Mouse (Mus musculus) megakaryocyte, embryonic 14.5 days (primary cell): ENCODE results near the gene Asprv1. TPM values are rescaled to one million over a fixed set of nuclear protein-coding genes. Genes with fewer than 3 reads are reported as not detected.

ENCODE experiments used
- H3K27me3 ChIP-seq: replicated peaks from 2 replicates; pipeline ENCODE3; 2012; ENCODE audit warnings: inconsistent platforms
- H3K36me3 ChIP-seq: replicated peaks from 2 replicates; pipeline ENCODE3; 2012; ENCODE audit warnings: low read length, inconsistent platforms, mixed read lengths
- H3K4me1 ChIP-seq: 2 replicates; pipeline ENCODE4 v1.6.1; 2012; ENCODE audit warnings: inconsistent platforms
- H3K4me3 ChIP-seq: replicated peaks from 2 replicates; pipeline ENCODE3; 2012; ENCODE audit warnings: moderate library complexity, mild to moderate bottlenecking, inconsistent platforms
- H3K9me3 ChIP-seq: 2 replicates; pipeline ENCODE4 v1.6.1; 2012; ENCODE audit warnings: inconsistent platforms
- FLI1 ChIP-seq: IDR thresholded peaks from 2 replicates; pipeline ENCODE4 v1.6.1; 2012; ENCODE audit warnings: low read length, inconsistent platforms, mixed read lengths
- GATA1 ChIP-seq: IDR thresholded peaks from 3 replicates; pipeline ENCODE4 v1.6.1; 2012; ENCODE audit warnings: mixed read lengths, low read length, inconsistent platforms, borderline replicate concordance
- polyA plus RNA-seq: library from polyadenylated mRNA; stranded (reverse); fragments of >175 nt; gene quantifications from 2 replicates; pipeline ENCODE4 v1.2.3, GENCODE M21; 2012; ENCODE audit warnings: low replicate concordance; ENCODE audit not compliant: insufficient read depth

The Asprv1 gene
- polyA plus RNA-seq, result 0.64 TPM in 1 of 2 replicates, not detected in the other

- H3K4me3 ChIP-seq, result no peak within 1 kb of the TSS
- peaks cover 22% of the 10 kb centered on the region for H3K27me3 ChIP-seq
- TF ChIP-seq GATA1, result no peak
- TF ChIP-seq FLI1, result no peak
Observed at GRCm38 (mm10) chr6:86627946-86628345, at the start of gene Asprv1. Gene Asprv1 (plus strand): TSS chr6:86628164.

GRCm38 (mm10) chr6:86578396-86578795 is 49.6 kb upstream of the Asprv1 start:
- H3K4me1 ChIP-seq, result peaks cover 57% of the 10 kb centered on the region

More at GRCm38 (mm10) chr6:86627946-86628345, at the start of gene Asprv1:
- Histone ChIP-seq H3K4me1 (peaks cover 49% of the 10 kb centered on the region), H3K36me3 (no peaks in the 10 kb centered on the region), H3K9me3 (no peaks in the 10 kb centered on the region)

GRCm38 (mm10) chr6:86579066-86579784 is 48.7 kb upstream of the Asprv1 start:
- no peak overlapping the region for H3K4me3 ChIP-seq
- no peaks in the 10 kb centered on the region for H3K36me3 ChIP-seq
- H3K4me1 ChIP-seq, result peaks cover 62% of the 10 kb centered on the region
- peaks cover 1% of the 10 kb centered on the region for H3K27me3 ChIP-seq
- H3K9me3 ChIP-seq, result no peaks in the 10 kb centered on the region
- no peak for TF ChIP-seq FLI1
- no peak for TF ChIP-seq GATA1

More at GRCm38 (mm10) chr6:86578396-86578795, 49.6 kb upstream of the Asprv1 start:
- Histone ChIP-seq H3K9me3 (no peaks in the 10 kb centered on the region), H3K4me3 (no peak overlapping the region), H3K27me3 (peaks cover 1% of the 10 kb centered on the region), H3K36me3 (peaks cover 3% of the 10 kb centered on the region)
- TF ChIP-seq FLI1, result no peak
- TF ChIP-seq GATA1, result no peak

- Histone ChIP-seq H3K4me1 (peaks cover 69% of the 10 kb centered on the region), H3K9me3 (no peaks in the 10 kb centered on the region), H3K27me3 (peaks cover 1% of the 10 kb centered on the region), H3K4me3 (no peak overlapping the region), H3K36me3 (no peaks in the 10 kb centered on the region)
- no peak for TF ChIP-seq FLI1
- TF ChIP-seq GATA1, result no peak
Observed at GRCm38 (mm10) chr6:86579926-86580325, 48.0 kb upstream of the Asprv1 start.

- no peaks in the 10 kb centered on the region for H3K36me3 ChIP-seq
- peaks cover 6% of the 10 kb centered on the region for H3K27me3 ChIP-seq
- no peak overlapping the region for H3K4me3 ChIP-seq
- no peak for TF ChIP-seq FLI1
- TF ChIP-seq GATA1, result no peak
- H3K9me3 ChIP-seq, result no peaks in the 10 kb centered on the region
- H3K4me1 ChIP-seq, result peaks cover 86% of the 10 kb centered on the region
Observed at GRCm38 (mm10) chr6:86583141-86583540, 44.8 kb upstream of the Asprv1 start.

- TF ChIP-seq GATA1 (no peak), FLI1 (no peak)
- H3K4me3 ChIP-seq, result no peak overlapping the region
- peaks cover 5% of the 10 kb centered on the region for H3K27me3 ChIP-seq
- H3K4me1 ChIP-seq, result peaks cover 81% of the 10 kb centered on the region
- H3K9me3 ChIP-seq, result no peaks in the 10 kb centered on the region
- H3K36me3 ChIP-seq, result no peaks in the 10 kb centered on the region
Observed at GRCm38 (mm10) chr6:86583601-86584215, 44.3 kb upstream of the Asprv1 start.

GRCm38 (mm10) chr6:86584296-86585015 is 43.5 kb upstream of the Asprv1 start:
- Histone ChIP-seq H3K9me3 (peaks cover under 1% of the 10 kb centered on the region), H3K27me3 (peaks cover 5% of the 10 kb centered on the region), H3K36me3 (peaks cover 1% of the 10 kb centered on the region), H3K4me3 (peak overlapping the region; percentile 89), H3K4me1 (peaks cover 73% of the 10 kb centered on the region)
- TF ChIP-seq FLI1, result no peak
- no peak for TF ChIP-seq GATA1

- Histone ChIP-seq H3K9me3 (peaks cover 8% of the 10 kb centered on the region), H3K27me3 (peaks cover 5% of the 10 kb centered on the region), H3K4me3 (peak overlapping the region; percentile 89)
Observed at GRCm38 (mm10) chr6:86585070-86585600, 42.8 kb upstream of the Asprv1 start.

GRCm38 (mm10) chr6:86586070-86586469 is 41.9 kb upstream of the Asprv1 start:
- Histone ChIP-seq H3K9me3 (peaks cover 11% of the 10 kb centered on the region), H3K36me3 (peaks cover 8% of the 10 kb centered on the region), H3K27me3 (peaks cover 5% of the 10 kb centered on the region), H3K4me3 (no peak overlapping the region), H3K4me1 (peaks cover 64% of the 10 kb centered on the region)
- TF ChIP-seq GATA1, result no peak
- no peak for TF ChIP-seq FLI1

More at GRCm38 (mm10) chr6:86585070-86585600, 42.8 kb upstream of the Asprv1 start:
- H3K36me3 ChIP-seq, result peaks cover 8% of the 10 kb centered on the region
- peaks cover 67% of the 10 kb centered on the region for H3K4me1 ChIP-seq
- TF ChIP-seq GATA1 (no peak), FLI1 (no peak)

- Histone ChIP-seq H3K9me3 (peaks cover 11% of the 10 kb centered on the region), H3K4me3 (no peak overlapping the region), H3K27me3 (peaks cover 5% of the 10 kb centered on the region), H3K36me3 (peaks cover 8% of the 10 kb centered on the region), H3K4me1 (peaks cover 49% of the 10 kb centered on the region)
- TF ChIP-seq GATA1 (no peak), FLI1 (no peak)
Observed at GRCm38 (mm10) chr6:86588429-86588828, 39.5 kb upstream of the Asprv1 start.
